ENCODE assay signal across 11 mouse cellular contexts in the genomic region with DNA sequence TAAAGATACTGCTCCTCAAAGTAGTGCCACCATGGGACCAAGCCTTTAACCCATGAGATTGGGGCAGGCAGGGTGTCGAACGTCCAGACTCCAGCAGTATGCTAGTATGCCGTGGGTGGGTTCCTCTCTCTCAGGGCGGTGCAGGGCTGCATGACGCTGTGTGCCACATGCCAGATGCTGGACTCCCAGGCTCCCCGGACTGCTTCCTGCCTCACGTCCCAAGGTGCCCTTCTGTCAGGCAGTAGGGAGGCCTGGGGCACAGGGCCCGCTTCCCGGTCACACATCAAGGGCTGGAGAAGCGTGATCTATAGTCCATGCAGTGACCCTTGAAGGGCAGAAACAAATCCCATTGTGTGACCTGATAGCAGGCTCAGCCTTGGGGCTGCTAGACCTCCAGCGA.
DNase-seq lines count a peak whose midpoint lies in the region; ATAC-seq lines count a peak whose summit lies in the region.
"Had no signal": no experiment of that assay in that cellular context is flagged by ENCODE, and none has a peak within 500 bp of the region (broad histone marks: within the 10 kb centered on the region; RNA-seq: fewer than 3 reads in every experiment).

No protein-coding gene starts in this region.

- H3K27ac ChIP-seq in hindbrain, embryonic 11.5 days (ENCODE audit: low read depth, low read length), result no peak overlapping the region
- no peak overlapping the region for H3K27ac ChIP-seq in hindbrain, embryonic 16.5 days (ENCODE audit: low read depth, low read length)

- peak; percentile 31 for DNase-seq in hindbrain, embryonic 11.5 days (ENCODE audit: low spot score)
- DNase-seq in embryo, embryonic 9.5 days (ENCODE audit: extremely low spot score), result peak; percentile 67
- peak; percentile 34 to 64 for DNase-seq in kidney, adult 8-10 months
- peak; percentile 61 for DNase-seq in neural tube, embryonic 10.5 days (ENCODE audit: extremely low spot score, low spot score)
- DNase-seq in right cerebral cortex, adult 2 months (ENCODE audit: low spot score in 2 of 2), result no peak
- DNase-seq in urinary bladder, postnatal 14 days (ENCODE audit: low spot score), result no peak
- DNase-seq in left cerebral cortex, adult 11 months (ENCODE audit: low spot score), result no peak
- DNase-seq: cerebellum, adult 9-11 months; right cerebral cortex, postnatal 25 days had no signal

- H3K4me2 ChIP-seq in hindbrain, embryonic 11.5 days (replicated peaks; ENCODE audit: low read depth, low read length), result no peak overlapping the region
- no peak overlapping the region for H3K4me2 ChIP-seq in hindbrain, embryonic 16.5 days (ENCODE audit: low read length)

- H3K4me1 ChIP-seq in hindbrain, embryonic 11.5 days (replicated peaks; ENCODE audit: control insufficient read depth, insufficient read depth, low read length), result 0 out of 2 replicates have a peak, but pooled peaks cover 7% of the 10 kb centered on the region
- no peaks in the 10 kb centered on the region; the same call in 1 of the 2 replicates for H3K4me1 ChIP-seq in hindbrain, embryonic 16.5 days (ENCODE audit: control insufficient read depth, insufficient read depth, low read depth, low read length)

- 21% methylated on average over 11 of the region's 11 CpGs for WGBS in hindbrain, embryonic 11.5 days
- 29% methylated on average over 11 of the region's 11 CpGs for WGBS in hindbrain, embryonic 16.5 days

- no peaks in the 10 kb centered on the region for H3K27me3 ChIP-seq in hindbrain, embryonic 11.5 days (ENCODE audit: control insufficient read depth, insufficient read depth, low read length)
- no peaks in the 10 kb centered on the region for H3K27me3 ChIP-seq in hindbrain, embryonic 16.5 days (replicated peaks; ENCODE audit: control insufficient read depth, insufficient read depth, low read length)

- no peaks in the 10 kb centered on the region for H3K36me3 ChIP-seq in hindbrain, embryonic 11.5 days (ENCODE audit: control insufficient read depth, insufficient read depth, low read length)
- no peaks in the 10 kb centered on the region for H3K36me3 ChIP-seq in hindbrain, embryonic 16.5 days (ENCODE audit: control insufficient read depth, insufficient read depth, low read length)

- no peak overlapping the region for H3K9ac ChIP-seq in hindbrain, embryonic 11.5 days (ENCODE audit: low read depth, low read length)
- H3K9ac ChIP-seq in hindbrain, embryonic 16.5 days (ENCODE audit: low read depth, low read length), result no peak overlapping the region

- H3K9me3 ChIP-seq in hindbrain, embryonic 11.5 days (ENCODE audit: control insufficient read depth, low read length), result no peaks in the 10 kb centered on the region
- H3K9me3 ChIP-seq in hindbrain, embryonic 16.5 days (ENCODE audit: control insufficient read depth, low read length), result no peaks in the 10 kb centered on the region

- H3K4me3 ChIP-seq in hindbrain, embryonic 11.5 days (ENCODE audit: low read depth, low read length), result no peak overlapping the region
- H3K4me3 ChIP-seq in hindbrain, embryonic 16.5 days (ENCODE audit: low read length), result no peak overlapping the region

- ATAC-seq in hindbrain, embryonic 11.5 days (ENCODE audit: low FRiP score), result peak; percentile 59; the same call in 1 of the 2 replicates
- no peak for ATAC-seq in hindbrain, embryonic 16.5 days
- ATAC-seq: lung, postnatal 0 days had no signal

Comparison
In these comparisons a context has a peak if more than half of its experiments do, and no peak if none do; other contexts are left out.
1. DNase-seq: peak in hindbrain, embryonic 11.5 days (single experiment), embryo, embryonic 9.5 days (single experiment), kidney, adult 8-10 months (2 of 2) and neural tube, embryonic 10.5 days (single experiment); none in right cerebral cortex, adult 2 months (0 of 2), urinary bladder, postnatal 14 days (single experiment) and left cerebral cortex, adult 11 months (single experiment).